In genomic region chr19:45174803-45175202, GRCm38 (mm10) we compare ENCODE assay signal across 10 mouse cellular contexts. TPM values are rescaled to one million over a fixed set of nuclear protein-coding genes. Genes with fewer than 3 reads are reported as not detected.
DNase-seq lines count a peak whose midpoint lies in the region; ATAC-seq and TF ChIP-seq lines count a peak whose summit lies in the region.
"Had no signal": no experiment of that assay in that cellular context is flagged by ENCODE, and none has a peak within 500 bp of the region (broad histone marks: within the 10 kb centered on the region; RNA-seq: fewer than 3 reads in every experiment).

No protein-coding gene starts in this region.

- H3K4me3 ChIP-seq in lung, embryonic 14.5 days (ENCODE audit: low read depth, low read length): no peak overlapping the region
- H3K4me3 ChIP-seq: embryonic facial prominence, embryonic 12.5 days; liver, embryonic 15.5 days had no signal

- WGBS in lung, embryonic 14.5 days: 61% methylated on average over 7 of the region's 7 CpGs

- H3K9me3 ChIP-seq in lung, embryonic 14.5 days (ENCODE audit: low read depth, low read length): no peaks in the 10 kb centered on the region
- H3K9me3 ChIP-seq: liver, embryonic 15.5 days had no signal

- no peaks in the 10 kb centered on the region; the same call in 1 of the 2 replicates for H3K27me3 ChIP-seq in lung, embryonic 14.5 days (ENCODE audit: insufficient read depth, low read length)

- H3K9ac ChIP-seq in lung, embryonic 14.5 days: no peak overlapping the region
- H3K9ac ChIP-seq: embryonic facial prominence, embryonic 12.5 days; liver, embryonic 15.5 days had no signal

- no peaks in the 10 kb centered on the region for H3K36me3 ChIP-seq in lung, embryonic 14.5 days (ENCODE audit: insufficient read depth)
- H3K36me3 ChIP-seq: embryonic facial prominence, embryonic 12.5 days; liver, embryonic 15.5 days had no signal

- peak; percentile 85 for TF ChIP-seq CTCF in lung, embryonic 14.5 days (IDR thresholded peaks at IDR 0.05; ENCODE audit: low read depth)

- no peak for ATAC-seq in CD4-positive, CD25-positive, alpha-beta regulatory T cell, adult 4 months
- ATAC-seq in lung, embryonic 14.5 days (ENCODE audit: insufficient read depth): no peak

- no peaks in the 10 kb centered on the region for H3K4me1 ChIP-seq in lung, embryonic 14.5 days (ENCODE audit: insufficient read depth)
- H3K4me1 ChIP-seq: embryonic facial prominence, embryonic 12.5 days had no signal

- H3K4me2 ChIP-seq in lung, embryonic 14.5 days: no peak overlapping the region
- H3K4me2 ChIP-seq: embryonic facial prominence, embryonic 12.5 days; liver, embryonic 15.5 days had no signal

- no peak overlapping the region for H3K27ac ChIP-seq in lung, embryonic 14.5 days (ENCODE audit: low read depth)
- H3K27ac ChIP-seq: embryonic facial prominence, embryonic 12.5 days; liver, embryonic 15.5 days had no signal

- DNase-seq in CD4-positive, CD25-positive, alpha-beta regulatory T cell, adult 2 months (ENCODE audit: low read depth, low spot score): peak; percentile 58
- peak; percentile 53 for DNase-seq in lung, embryonic 14.5 days
- DNase-seq in lung, postnatal 4 days: no peak
- peak; percentile 66 for DNase-seq in embryo, embryonic 10.5 days (ENCODE audit: low spot score)
- peak; percentile 62 for DNase-seq in testis, postnatal 10 days (ENCODE audit: low spot score)
- DNase-seq in layer of hippocampus, postnatal 14 days (ENCODE audit: low spot score in 2 of 2): no peak
- no peak for DNase-seq in urinary bladder, adult 2 months (ENCODE audit: low spot score)

RNA-seq across cellular contexts. Expression of gene Tlx1, which starts 24.3 kb away (rescaled TPM):
- not detected for polyA plus RNA-seq in CD4-positive, CD25-positive, alpha-beta regulatory T cell, adult 4 months (2017; shearing (Covaris generic))
- not detected in 2 replicates for polyA plus RNA-seq in lung, embryonic 14.5 days (2014; fragmentation: Nextera tagmentation; extraction: Ambion mirVana)
- total RNA-seq in layer of hippocampus, postnatal 14 days (2021): not detected
- not detected in 2 replicates for polyA plus RNA-seq in urinary bladder, adult 2 months (2012; rRNA removed)
- polyA plus RNA-seq: liver, embryonic 15.5 days had no signal

Comparison
In these comparisons a context has a peak if more than half of its experiments do, and no peak if none do; other contexts are left out.
1. DNase-seq: peak in CD4-positive, CD25-positive, alpha-beta regulatory T cell, adult 2 months (single experiment), lung, embryonic 14.5 days (single experiment), embryo, embryonic 10.5 days (single experiment) and testis, postnatal 10 days (single experiment); none in lung, postnatal 4 days (0 of 2), layer of hippocampus, postnatal 14 days (0 of 2) and urinary bladder, adult 2 months (single experiment).